Mouse (Mus musculus) skeletal muscle tissue, postnatal 0 days (tissue): Measurements from ENCODE around the gene Pln. TPM values are rescaled to one million over a fixed set of nuclear protein-coding genes. Genes with fewer than 3 reads are reported as not detected.

Experiments used
- polyA plus RNA-seq: library from polyadenylated mRNA; unstranded; fragments of >200 nt; fragmentation: Nextera tagmentation; extraction: Ambion mirVana; gene quantifications from 2 replicates; pipeline ENCODE4 v1.2.1, GENCODE M21; 2015

Pln gene
- polyA plus RNA-seq = 0.91 and 1.5 TPM in 2 replicates

GRCm38 (mm10) chr10:53337162-53337923 is at the start of gene Pln:
Pln (plus strand) TSS chr10:53337667.

GRCm38 (mm10) chr10:53379709-53380106 is 42.2 kb downstream of the Pln start, which contains the start of gene Cep85l:
Cep85l (minus strand) TSS chr10:53379947.

Other genes starting within 250 kb of the Pln start
- gene Cep85l, start 42.3 kb downstream of the Pln start, polyA plus RNA-seq = 7.9 and 8.6 TPM in 2 replicates